Mouse (Mus musculus) brain, embryonic 18.5 days (tissue): ENCODE results near the gene Tep1.
"Not testable (repeated sequence)": the region's sequence is repeated elsewhere in the genome, so short reads cannot be mapped to it uniquely, and the experiment has no call there.

Experiments
- DNase-seq: peaks from one replicate; pipeline ENCODE4 v3.0.0-alpha.2; 2012; ENCODE audit warnings: low read depth, low spot score

The Tep1 gene

GRCm38 (mm10) chr14:50868656-50869055 lies 1.7 kb downstream of the Tep1 start:
- no peak for DNase-seq

- DNase-seq = no peak
Measured at GRCm38 (mm10) chr14:50868211-50868610, 2.1 kb downstream of the Tep1 start.

DNA sequence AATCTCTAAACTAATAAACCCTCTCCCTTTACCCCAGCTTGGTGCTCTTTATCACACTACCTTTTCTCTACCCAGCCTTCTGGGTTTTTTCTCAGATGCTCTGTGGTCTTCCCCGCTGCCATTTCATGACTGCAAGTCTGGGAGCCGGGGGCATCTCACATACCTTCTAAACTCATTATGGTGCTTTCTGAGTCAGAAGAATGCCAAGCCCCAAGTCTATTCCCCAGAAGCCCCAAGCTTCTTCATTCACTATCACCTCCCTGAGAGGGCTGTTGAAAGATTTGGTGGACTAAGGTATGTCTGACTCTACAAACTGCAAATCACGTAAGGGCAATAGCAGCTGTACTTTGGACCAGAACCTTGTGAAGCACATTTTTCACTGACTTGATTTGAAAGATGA lies 3.4 kb downstream of the Tep1 start:
- no peak for DNase-seq

DNA sequence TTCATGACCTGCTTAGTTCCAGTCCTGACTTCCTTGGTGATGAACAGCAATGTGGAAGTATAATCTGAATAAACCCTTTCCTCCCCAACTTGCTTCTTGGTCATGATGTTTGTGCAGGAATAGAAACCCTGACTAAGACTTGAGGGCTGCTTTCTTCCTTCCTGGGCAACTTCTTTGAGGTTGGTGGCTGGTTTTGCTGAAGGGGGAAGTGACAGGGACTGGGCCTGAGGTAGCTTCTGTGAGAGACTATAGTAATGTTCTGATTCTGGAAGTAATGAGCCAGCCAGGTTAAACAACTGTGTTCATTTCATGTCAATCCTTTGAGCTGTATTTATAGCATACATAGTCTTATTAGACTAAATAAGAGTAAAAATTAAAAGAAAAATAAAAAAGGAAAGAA lies 5.4 kb downstream of the Tep1 start:
- not testable (repeated sequence) for DNase-seq

- no peak for DNase-seq
Measured at GRCm38 (mm10) chr14:50862641-50863040, 7.7 kb downstream of the Tep1 start.

DNA sequence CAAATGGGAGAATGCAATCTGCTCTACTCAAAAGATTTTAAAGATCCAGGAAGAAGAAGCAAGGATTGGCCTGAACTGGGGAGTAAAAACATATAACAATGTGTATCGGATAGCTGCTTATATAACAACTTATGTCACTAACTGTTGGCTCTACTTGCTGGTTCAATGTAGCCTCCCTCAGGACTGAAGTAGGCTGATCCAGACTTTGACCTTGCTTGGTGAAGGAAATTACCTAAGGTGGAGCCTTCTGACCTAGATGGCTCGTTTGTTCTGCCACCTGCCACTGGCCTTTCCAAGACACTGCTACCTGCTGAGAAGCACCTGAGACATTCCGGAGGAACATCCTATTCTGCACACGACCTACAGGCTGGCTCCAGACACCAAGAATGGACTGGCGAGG lies 14.6 kb downstream of the Tep1 start:
- no peak for DNase-seq

DNA sequence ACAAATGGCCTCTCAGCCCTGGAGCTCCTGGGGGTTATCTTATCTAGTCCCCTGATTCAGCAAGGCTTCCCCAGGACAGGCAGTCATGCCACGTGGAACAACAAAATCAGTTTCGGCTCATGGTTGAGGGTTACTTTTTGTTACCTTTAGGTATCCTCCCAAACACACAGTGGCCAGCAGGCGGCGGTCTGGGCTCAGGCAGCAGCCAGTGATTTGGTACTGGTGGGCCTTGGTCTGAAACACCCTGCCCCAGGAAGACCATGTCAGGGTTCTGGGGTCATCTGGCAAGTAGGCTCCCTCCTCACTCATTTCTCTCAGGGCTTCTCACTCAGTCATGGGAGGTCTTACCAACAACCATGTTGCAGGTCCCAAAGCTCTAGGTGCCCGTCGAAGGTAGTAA lies 33.1 kb downstream of the Tep1 start:
- no peak for DNase-seq

GRCm38 (mm10) chr14:50834435-50834834 lies 35.9 kb downstream of the Tep1 start:
- no peak for DNase-seq

DNA sequence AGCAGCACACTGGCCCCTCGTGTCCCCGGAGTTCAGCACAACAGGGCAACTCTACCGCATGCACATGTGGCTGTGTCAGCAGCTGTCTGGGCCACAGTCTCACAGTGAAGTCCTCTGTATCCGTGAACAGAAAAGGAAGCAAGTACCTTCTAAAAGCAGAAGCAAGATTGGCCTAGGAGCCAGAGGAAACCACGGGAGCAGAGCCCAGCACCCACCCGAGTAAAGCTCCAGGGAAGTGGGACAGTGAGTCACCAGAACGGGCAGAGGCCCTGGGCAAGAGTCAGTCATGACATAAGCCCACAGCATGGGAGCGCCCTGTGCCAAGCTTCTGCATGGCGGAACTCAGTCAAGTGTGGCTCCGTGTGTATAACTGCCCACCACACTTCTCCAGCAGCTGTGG lies 36.4 kb downstream of the Tep1 start:
- no peak for DNase-seq

- no peak for DNase-seq
Measured at GRCm38 (mm10) chr14:50829878-50830277, 40.5 kb downstream of the Tep1 start.

GRCm38 (mm10) chr14:50826579-50826978 lies 43.8 kb downstream of the Tep1 start:
- no peak for DNase-seq

GRCm38 (mm10) chr14:50824219-50824618 lies 46.1 kb downstream of the Tep1 start:
- DNase-seq = no peak

- DNase-seq = no peak
Measured at GRCm38 (mm10) chr14:50823240-50823639, 47.1 kb downstream of the Tep1 start.

- no peak for DNase-seq
Measured at GRCm38 (mm10) chr14:50813060-50813459, 57.3 kb downstream of the Tep1 start.

GRCm38 (mm10) chr14:50807487-50808072 lies 62.8 kb downstream of the Tep1 start, which contains the start of the genes Ccnb1ip1 and Parp2:
Gene Ccnb1ip1, minus strand, starts transcription at chr14:50807732.
Gene Parp2, plus strand, starts transcription at chr14:50807841.
- DNase-seq = peak; percentile 96

DNA sequence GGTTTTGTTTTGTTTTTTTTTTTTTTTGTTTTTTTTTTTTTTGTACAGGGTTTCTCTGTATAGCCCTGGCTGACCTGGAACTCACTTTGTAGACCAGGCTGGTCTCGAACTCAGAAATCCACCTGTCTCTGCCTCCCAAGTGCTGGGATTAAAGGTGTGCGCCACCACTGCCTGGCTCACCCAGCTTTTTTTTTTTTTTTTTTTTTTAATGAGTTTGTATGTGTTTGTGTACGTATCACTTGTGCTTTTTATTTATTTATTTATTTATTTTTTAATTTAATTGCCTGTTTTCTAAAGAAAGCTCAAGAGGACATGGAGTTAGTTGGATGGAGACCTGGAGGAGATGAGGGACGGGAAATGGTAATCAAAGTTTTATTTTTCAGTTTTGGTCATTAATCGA lies 63.9 kb downstream of the Tep1 start:
- DNase-seq = not testable (repeated sequence)

GRCm38 (mm10) chr14:50804683-50805082 lies 65.7 kb downstream of the Tep1 start:
- DNase-seq = no peak

DNA sequence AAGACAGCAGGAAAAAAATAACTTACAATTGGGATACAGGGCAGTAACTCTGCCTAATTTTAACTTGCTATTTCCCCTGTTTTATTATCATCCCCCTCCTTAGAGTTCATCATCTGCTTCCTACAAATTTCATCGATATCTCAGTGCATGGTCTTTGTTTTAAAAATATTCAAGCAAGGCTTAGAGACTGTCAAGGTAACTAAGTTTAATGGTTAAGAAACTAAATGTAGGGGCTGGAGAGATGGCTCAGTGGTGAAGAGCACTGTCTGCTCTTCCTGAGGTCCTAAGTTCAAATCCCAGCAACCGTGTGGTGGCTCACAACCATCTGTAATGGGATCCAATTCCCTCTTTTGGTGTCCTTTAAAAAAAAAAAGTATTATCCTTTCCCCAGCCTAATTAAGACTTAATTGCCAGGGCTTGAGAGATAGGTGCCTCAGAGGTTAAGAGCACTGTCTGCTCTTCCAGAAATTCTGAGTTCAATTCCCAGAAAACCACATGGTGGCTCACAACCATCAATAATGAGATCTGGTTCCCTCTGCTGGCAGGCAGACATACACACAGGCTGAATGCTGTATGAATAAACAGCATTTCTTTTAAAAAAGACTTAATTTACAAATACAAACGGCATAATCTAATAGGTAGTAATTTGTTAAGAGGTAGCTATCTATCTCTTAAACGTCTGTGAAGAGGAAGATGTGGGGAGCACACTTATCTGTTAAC lies 67.4 kb downstream of the Tep1 start:
- no peak for DNase-seq

DNA sequence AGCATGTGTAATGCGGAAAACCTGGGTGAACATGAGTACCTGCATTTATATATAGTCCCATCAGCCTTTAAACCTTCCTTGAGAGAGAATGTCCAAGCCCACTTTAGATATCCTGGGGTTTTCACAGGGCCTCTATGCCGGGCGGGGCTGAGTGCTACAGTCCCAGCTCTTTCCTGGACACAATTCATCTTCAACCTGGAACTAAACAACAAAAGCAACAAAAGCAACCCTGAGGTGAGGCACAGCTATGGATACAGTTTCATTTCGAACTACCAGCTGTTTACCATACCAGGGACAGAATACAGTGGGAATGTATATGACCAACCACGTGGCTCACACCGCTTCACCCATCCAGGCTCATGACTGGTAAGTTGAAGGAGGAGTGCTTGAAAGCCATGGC lies 67.9 kb downstream of the Tep1 start:
- no peak for DNase-seq

DNA sequence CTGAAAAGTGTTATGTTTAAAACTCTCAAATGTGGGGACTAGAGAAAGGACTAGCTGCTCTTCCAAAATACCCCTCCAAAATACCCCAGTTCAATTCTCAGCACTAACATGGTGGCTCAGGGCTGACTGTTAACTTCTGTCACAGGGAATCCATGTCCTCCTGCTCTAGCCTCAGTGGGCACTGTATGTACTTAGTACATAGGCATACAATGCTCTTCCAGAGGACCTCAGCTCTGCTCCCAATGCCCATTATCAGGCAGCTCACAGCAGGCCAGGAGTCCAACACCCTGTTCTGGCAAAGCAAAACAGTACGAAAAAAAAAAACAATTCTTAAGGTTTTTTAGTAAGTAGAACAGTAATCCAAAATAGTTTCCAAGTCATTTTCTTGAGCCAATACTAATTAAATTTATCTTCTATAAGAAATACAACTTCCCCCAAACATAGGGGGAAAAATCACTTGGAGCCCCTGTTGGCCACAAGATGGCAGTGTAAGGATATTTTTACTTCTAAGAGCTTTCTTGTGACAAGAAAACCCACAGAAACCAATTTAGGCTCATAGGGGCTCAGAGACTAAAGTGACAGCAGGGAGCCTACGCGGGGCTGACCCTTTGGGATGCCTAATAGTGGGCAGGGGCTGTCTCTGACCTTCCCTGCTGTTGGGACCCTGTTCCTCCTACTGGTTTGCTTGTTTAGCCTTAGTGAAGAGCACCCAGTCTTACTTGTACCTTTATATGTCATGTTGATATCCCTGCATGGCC lies 70.7 kb downstream of the Tep1 start:
- DNase-seq = no peak

DNA sequence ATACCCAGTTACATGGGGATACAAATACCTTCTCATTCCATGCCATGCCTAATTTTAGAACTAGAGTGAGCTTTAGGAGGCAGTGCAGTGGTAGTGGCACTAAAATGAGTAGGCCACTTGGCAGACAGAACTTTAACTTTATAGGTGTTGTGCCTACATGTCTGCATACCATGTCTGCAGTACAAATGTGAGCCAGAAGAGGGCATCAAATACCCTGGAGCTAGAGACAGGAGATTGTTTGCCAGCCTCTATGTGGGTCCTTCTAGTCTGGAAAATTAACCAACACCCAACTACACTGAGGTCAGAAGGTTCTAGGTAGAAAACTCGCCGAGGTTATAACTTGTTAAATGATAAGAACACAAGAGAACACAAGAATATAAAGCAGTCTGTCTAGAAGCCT lies 71.8 kb downstream of the Tep1 start:
- DNase-seq = no peak

GRCm38 (mm10) chr14:50796464-50796863 lies 73.9 kb downstream of the Tep1 start:
- DNase-seq = no peak

DNA sequence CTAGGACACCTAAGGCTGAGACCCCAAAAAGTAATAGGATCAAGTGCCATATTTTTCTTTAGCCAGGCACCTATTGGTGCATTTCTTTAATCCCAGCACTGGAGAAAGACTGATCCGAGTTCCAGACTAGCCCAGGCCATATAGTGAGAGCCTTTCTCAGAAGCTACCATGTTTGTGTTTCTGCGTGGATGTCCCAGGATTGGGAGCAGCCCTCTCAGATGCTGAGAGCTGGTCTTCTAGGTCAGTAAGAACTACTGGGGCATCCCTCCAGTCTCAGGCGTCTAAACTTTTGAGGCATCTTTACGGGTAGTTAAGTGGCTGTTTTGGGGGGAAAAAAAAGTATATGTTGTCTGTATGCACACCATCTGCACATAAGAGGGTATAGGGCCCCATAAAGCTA lies 74.4 kb downstream of the Tep1 start:
- DNase-seq = no peak
